Mouse (Mus musculus) heart, adult 11 months (tissue): ENCODE measurements around the gene Lmtk3.
A peak's percentile ranks its signal among the peaks of the same experiment; 100 is the strongest.

Source experiments
- DNase-seq: peaks from one replicate; pipeline ENCODE4 v3.0.0; 2022

Gene Lmtk3

GRCm38 (mm10) chr7:45784524-45785372 is 1.2 kb downstream of the Lmtk3 start, which contains the start of gene Sult2b1:
Gene Sult2b1, minus strand, starts transcription at chr7:45784669.
- peak; percentile 84 for DNase-seq

DNA sequence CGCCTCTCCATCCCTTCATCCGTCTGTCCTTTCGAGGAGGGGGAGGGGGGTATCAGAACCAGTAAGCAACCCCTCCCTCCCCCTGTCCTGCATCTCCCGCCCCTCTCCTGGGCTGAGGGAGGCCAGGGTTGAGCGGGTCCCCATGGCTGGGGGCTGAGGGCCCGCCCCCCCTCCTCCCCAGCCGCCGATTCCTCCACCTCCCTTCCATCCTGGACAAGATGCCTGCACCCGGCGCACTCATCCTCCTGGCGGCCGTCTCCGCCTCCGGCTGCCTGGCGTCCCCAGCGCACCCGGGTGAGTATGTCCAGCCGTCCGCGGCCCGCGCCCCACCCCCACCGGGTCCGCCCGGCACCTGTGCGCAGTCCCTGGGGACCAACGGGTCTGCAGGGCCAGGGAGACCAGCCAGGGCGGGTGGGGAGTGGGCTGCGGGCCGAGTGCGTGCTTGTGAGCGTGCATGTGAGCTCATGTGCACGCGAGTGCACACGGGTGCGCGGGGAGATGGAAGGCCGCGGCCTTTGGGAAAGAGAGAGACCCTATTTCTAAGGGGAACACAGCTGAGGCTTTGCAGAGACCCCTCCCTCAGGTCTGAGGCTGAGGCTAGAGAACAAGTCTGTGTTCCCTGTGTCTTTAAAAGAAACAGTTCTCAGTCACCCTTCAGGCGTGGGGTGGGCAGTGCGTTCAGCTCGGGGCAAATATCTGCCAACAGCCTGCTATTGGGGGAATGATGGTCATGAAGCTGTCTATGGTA is 2.0 kb downstream of the Lmtk3 start:
- peak; percentile 89 for DNase-seq

DNA sequence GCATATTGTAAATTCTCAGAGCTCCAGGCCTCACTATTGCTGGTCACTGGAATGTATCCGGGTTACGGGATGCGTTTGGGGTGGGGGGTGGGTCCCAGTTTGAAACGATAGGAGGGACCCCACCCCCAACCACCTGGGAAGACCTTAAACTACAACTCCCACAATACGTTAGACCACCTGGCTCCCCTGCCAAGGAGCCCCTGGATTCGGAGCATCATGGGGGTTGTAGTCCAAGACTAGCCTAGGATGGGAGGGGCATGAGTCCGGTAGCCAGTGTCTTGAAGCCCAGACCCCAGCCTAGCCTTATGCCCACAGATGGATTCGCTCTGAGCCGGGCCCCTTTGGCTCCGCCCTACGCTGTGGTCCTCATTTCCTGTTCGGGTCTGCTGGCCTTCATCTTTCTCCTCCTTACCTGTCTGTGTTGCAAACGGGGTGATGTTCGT is 2.6 kb downstream of the Lmtk3 start:
- DNase-seq = peak; percentile 87

DNA sequence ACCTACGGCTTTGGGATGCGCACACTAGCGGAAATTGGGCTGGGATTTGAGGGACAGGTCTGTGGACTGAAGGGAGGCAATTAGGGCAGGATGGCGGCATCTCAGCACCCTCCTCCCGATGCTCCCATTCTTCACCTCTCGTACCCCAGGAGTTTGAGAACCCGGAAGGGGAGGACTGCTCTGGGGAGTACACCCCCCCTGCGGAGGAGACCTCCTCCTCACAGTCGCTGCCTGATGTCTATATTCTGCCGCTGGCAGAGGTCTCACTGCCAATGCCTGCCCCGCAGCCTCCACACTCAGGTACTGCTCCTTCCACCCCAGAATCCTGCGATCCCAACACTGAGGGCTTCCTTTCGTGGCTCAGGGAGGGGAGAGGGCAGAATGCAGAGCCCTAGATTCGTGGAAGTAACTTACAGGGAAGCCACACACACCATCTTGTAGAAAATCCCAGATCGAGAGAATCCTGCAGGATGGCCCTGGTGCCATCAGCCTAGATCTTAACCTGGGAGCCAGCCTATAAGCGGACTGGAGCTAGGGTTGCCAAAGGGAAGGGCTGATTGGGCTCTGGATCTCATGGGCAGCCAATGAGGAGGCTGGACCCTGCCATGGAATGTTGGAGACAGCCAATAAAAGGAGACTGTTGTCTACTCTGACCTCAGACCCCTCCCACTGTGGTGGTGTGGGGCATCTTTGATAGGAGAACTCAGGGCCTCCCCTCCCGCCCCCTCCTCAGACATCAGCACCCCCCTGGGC is 3.3 kb downstream of the Lmtk3 start:
- DNase-seq = peak; percentile 83

DNA sequence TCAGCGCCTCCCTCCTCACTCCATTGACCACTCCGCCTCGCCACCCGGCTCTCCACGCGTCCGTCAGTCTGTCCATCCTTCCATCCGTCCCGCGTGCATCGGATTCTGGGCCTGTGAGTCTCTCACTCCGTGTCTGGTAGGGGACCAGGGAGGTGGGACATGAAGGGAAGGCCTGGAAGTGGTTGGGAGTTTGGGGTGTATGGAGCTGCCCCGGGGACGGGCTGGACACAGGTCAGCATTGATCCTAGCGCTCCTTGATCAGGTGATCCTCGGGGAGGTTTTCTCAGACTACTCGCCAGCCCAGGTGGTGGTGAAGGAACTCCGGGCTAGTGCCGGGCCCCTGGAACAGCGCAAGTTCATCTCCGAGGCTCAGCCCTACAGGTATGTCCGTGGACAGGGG is 4.1 kb downstream of the Lmtk3 start:
- peak; percentile 79 for DNase-seq

DNA sequence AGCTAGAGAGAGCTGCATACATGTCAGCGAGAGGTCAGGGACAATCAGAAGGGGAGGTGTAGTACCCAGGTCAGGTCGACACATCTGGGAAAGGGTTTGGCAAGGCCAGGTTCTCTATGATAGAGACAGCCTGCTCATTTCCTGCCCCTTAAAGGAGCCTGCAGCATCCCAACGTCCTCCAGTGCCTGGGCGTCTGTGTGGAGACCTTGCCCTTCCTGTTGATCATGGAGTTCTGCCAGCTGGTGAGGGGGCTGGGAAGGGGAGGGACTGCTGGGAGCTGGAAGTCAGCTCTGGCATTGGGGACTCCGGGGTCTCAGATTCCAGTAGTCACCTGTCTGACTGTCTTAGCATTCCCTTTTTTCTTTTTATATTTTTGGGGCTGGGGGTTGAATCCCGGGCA is 7.2 kb downstream of the Lmtk3 start:
- DNase-seq = peak; percentile 81

DNA sequence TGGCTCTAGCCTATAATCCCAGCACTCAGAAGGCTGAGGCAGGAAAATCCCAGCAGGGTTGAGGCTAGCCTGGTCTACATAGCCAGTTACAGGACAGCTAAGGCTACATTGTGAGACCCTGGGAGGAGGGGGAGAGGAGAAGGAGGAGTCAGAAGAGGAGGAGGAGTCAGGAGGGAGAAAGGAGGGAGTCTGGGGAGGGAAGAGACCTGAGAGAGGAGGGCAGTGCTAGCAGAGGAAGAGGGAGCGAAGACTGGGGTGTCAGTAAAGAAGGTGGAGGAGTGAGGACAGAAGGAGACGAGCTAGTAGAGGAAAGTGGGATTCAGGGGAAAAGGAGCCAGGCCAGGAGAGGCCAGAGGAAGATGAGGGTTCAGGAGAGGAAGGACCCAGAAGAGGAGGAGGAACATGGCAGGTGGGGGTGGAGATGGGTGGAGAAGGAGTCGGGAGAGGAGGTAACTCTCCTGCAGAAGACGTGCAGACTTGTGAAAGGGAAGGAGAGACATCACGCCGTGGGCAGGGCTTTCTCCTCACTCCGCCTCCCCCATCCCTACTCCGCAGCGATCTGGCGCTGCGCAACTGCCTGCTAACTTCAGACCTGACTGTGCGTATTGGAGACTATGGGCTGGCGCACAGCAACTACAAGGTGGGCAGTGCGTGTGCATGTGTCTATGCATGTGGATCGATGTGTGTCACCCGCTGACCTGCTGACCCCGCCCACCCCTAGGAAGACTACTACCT is 8.4 kb downstream of the Lmtk3 start:
- DNase-seq = no peak

DNA sequence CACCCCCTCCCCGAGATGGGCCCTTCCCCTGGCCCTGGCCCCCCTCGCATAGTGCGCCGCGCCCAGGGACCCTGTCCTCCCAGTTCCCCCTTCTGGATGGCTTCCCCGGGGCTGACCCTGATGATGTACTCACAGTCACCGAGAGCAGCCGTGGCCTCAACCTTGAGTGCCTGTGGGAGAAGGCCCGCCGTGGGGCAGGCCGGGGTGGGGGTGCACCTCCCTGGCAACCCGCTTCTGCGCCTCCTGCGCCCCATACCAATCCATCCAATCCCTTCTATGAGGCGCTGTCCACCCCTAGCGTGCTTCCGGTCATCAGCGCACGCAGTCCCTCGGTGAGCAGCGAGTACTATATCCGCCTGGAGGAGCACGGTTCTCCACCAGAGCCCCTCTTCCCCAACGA is 9.7 kb downstream of the Lmtk3 start:
- peak; percentile 80 for DNase-seq

DNA sequence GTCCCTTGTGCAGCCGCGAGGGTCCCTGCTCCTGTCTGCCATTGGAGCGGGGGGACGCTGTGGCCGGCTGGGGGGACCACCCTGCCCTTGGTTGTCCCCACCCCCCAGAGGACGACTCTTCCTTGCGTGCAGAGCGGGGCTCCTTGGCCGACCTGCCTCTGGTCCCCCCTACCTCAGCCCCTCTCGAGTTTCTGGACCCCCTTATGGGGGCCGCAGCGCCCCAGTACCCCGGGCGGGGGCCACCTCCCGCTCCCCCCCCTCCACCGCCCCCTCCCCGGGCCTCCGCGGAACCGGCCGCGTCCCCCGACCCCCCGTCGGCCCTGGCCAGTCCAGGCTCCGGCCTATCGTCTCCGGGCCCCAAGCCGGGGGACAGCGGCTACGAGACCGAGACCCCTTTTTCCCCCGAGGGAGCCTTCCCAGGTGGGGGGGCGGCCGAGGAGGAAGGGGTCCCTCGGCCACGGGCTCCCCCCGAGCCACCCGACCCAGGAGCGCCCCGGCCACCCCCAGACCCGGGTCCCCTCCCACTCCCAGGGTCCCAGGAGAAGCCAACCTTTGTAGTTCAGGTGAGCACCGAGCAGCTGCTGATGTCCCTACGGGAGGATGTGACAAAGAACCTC is 10.5 kb downstream of the Lmtk3 start:
- peak; percentile 88 for DNase-seq

DNA sequence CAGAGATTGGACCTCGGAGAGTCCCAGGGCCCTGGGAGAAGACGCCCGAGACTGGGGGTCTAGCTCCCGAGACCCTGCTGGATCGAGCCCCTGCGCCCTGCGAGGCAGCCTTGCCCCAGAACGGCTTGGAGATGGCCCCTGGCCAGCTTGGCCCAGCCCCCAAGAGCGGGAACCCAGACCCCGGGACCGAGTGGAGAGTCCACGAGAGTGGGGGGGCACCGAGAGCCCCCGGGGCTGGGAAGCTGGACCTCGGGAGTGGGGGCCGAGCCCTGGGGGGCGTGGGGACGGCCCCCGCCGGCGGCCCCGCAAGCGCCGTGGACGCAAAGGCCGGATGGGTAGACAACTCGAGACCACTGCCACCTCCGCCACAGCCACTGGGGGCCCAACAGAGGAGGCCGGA is 11.4 kb downstream of the Lmtk3 start:
- DNase-seq = peak; percentile 91

- peak; percentile 81 for DNase-seq
These were observed 13.4 kb downstream of the Lmtk3 start for GRCm38 (mm10) chr7:45796950-45797349.

GRCm38 (mm10) chr7:45797661-45798510 is 14.3 kb downstream of the Lmtk3 start:
- DNase-seq = peak; percentile 84

DNA sequence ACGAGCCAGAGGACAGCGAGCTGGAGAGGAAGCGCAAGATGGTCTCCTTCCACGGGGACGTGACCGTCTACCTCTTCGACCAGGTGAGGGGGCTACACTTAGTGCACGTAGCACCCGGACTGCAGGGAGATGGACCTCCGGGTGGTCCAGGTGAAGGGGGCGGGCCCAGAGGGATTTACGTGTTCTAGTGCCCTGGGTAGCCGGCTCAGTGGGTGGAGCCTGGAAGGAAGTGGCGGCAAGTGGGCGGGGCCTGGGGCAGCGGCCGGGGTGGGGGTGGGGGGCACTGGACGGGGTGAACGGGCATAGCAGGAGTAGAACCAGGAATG is 14.9 kb downstream of the Lmtk3 start:
- peak; percentile 90 for DNase-seq

- no peak for DNase-seq
These were observed 15.4 kb downstream of the Lmtk3 start for GRCm38 (mm10) chr7:45798931-45799330.

DNA sequence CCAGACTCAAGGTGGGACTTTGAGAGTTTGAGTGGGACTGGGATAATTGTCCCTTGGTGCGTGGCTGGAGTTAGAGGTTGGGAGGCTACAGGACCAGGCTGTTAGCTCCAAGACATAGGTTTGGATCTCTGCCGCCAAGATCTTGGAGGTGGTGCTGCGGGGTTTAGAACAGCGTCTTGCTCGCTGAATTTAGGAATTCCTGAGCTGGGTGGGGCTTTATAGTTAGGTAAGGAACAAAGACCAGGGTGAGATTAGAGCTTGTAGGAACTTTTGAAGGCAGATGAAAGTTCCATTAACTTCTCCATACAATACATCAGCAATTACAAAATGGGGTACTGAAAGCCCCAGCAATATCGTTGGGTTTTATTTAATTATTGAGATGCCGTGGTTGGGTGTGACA is 16.5 kb downstream of the Lmtk3 start:
- DNase-seq = peak; percentile 85

- DNase-seq = peak; percentile 94
These were observed 17.1 kb downstream of the Lmtk3 start for GRCm38 (mm10) chr7:45800546-45801204.

DNA sequence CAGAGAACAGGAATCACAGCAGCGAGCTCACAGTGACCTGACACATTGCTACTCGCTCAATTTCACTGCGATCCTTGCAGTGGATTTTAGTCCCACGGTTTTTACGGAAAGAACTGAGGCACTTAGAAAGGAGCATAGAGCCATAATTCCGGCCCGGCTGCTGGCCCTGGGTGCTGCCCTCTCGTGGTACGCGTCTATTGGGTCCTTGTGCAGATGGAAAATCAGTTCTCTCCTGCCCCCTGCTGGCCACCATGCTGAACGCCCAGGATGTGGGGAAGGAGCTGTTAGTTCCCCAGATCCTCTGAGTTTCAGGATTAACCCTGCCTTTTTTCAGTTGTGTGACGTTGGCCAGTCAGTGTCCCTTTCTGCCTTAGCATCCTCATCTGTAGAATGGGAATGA is 17.8 kb downstream of the Lmtk3 start:
- DNase-seq = peak; percentile 98

- DNase-seq = no peak
These were observed 19.0 kb downstream of the Lmtk3 start for GRCm38 (mm10) chr7:45802551-45802950.

- no peak for DNase-seq
These were observed 22.4 kb downstream of the Lmtk3 start for GRCm38 (mm10) chr7:45805941-45806340.

- no peak for DNase-seq
These were observed 24.9 kb downstream of the Lmtk3 start for GRCm38 (mm10) chr7:45808471-45808870.
